Mouse (Mus musculus) embryonic facial prominence, embryonic 11.5 days (tissue): ENCODE data around the gene Lrrc26. TPM values are rescaled to one million over a fixed set of nuclear protein-coding genes. Genes with fewer than 3 reads are reported as not detected.

Source experiments
- ATAC-seq: fragments of 200-750 bp; cut with Nextera tagmentation; replicated peaks from 2 replicates; pipeline ENCODE4 v1.8.0; 2017; ENCODE audit warnings: low read depth; ENCODE audit not compliant: insufficient number of reproducible peaks, low FRiP score, low TSS enrichment
- DNase-seq: peaks from one replicate; pipeline ENCODE4 v3.0.0-alpha.2; 2015; ENCODE audit warnings: low spot score
- H3K27ac ChIP-seq: fragments of 300-500 bp; sonication (generic); replicated peaks from 2 replicates; pipeline ENCODE4 v1.5.1; 2014; ENCODE audit warnings: mild to moderate bottlenecking, low read depth, low read length, control low read depth
- H3K27me3 ChIP-seq: fragments of 300-500 bp; sonication (generic); 2 replicates; pipeline ENCODE4 v1.6.1; 2014; ENCODE audit warnings: mild to moderate bottlenecking, low read length, moderate library complexity, mixed read lengths; ENCODE audit not compliant: control insufficient read depth, insufficient read depth
- H3K36me3 ChIP-seq: fragments of 300-500 bp; sonication (generic); replicated peaks from 2 replicates; pipeline ENCODE4 v1.6.1; 2014; ENCODE audit warnings: low read depth, mild to moderate bottlenecking, low read length, moderate library complexity, mixed read lengths; ENCODE audit not compliant: control insufficient read depth, insufficient read depth
- H3K4me1 ChIP-seq: fragments of 300-500 bp; sonication (generic); 2 replicates; pipeline ENCODE4 v1.6.1; 2014; ENCODE audit warnings: low read length, mixed read lengths; ENCODE audit not compliant: control insufficient read depth, insufficient read depth
- H3K4me2 ChIP-seq: fragments of 300-500 bp; sonication (generic); 2 replicates; pipeline ENCODE4 v1.6.1; 2014; ENCODE audit warnings: low read depth, mild to moderate bottlenecking, control low read depth, low read length, moderate library complexity
- H3K4me3 ChIP-seq: fragments of 300-500 bp; sonication (generic); 2 replicates; pipeline ENCODE4 v1.5.1; 2014; ENCODE audit warnings: low read depth, low read length, control low read depth
- H3K9ac ChIP-seq: fragments of 300-500 bp; sonication (generic); replicated peaks from 2 replicates; pipeline ENCODE4 v1.6.1; 2014; ENCODE audit warnings: mild to moderate bottlenecking, control low read depth, low read length
- H3K9me3 ChIP-seq: fragments of 300-500 bp; sonication (generic); replicated peaks from 2 replicates; pipeline ENCODE4 v1.6.1; 2016; ENCODE audit warnings: mild to moderate bottlenecking, low read length, inconsistent platforms, mixed read lengths; ENCODE audit not compliant: control insufficient read depth
- WGBS: fragments of 180-500 bp; shearing (Covaris S2); extraction: QIAGEN DNeasy Blood & Tissue Kit; methylation state at CpG from one replicate; pipeline ENCODE4 v1.1.7; 2014; 5-methylcytosine and 5-hydroxymethylcytosine counted together
- polyA plus RNA-seq: library from polyadenylated mRNA; unstranded; fragments of >200 nt; fragmentation: Nextera tagmentation; extraction: Ambion mirVana; gene quantifications from 2 replicates; pipeline ENCODE4 v1.2.1, GENCODE M21; 2014

The Lrrc26 gene
- polyA plus RNA-seq, 1 experiment from 2014 or later: not detected

- Histone ChIP-seq H3K4me2 (no peak overlapping the region), H3K4me1 (peaks cover 9% of the 10 kb centered on the region)
- no peak for ATAC-seq
These were observed 22.5 kb upstream of the Lrrc26 start for GRCm38 (mm10) chr2:25267241-25267640.

GRCm38 (mm10) chr2:25267746-25268309 is 21.9 kb upstream of the Lrrc26 start:
- H3K4me2 ChIP-seq: no peak overlapping the region
- no peak for DNase-seq
- no peak overlapping the region for H3K9ac ChIP-seq
- peaks cover 9% of the 10 kb centered on the region for H3K4me1 ChIP-seq
- H3K36me3 ChIP-seq: no peaks in the 10 kb centered on the region; the same call in 1 of the 2 replicates
- H3K4me3 ChIP-seq: no peak overlapping the region
- H3K27me3 ChIP-seq: peaks cover 12% of the 10 kb centered on the region
- H3K27ac ChIP-seq: no peak overlapping the region
- 74% methylated on average over 4 of the region's 4 CpGs for WGBS
- no peak for ATAC-seq
- no peaks in the 10 kb centered on the region for H3K9me3 ChIP-seq

More at GRCm38 (mm10) chr2:25267241-25267640, 22.5 kb upstream of the Lrrc26 start:
- H3K36me3 ChIP-seq: no peaks in the 10 kb centered on the region; the same call in 1 of the 2 replicates
- peaks cover 12% of the 10 kb centered on the region for H3K27me3 ChIP-seq
- no peak overlapping the region for H3K9ac ChIP-seq
- no peak overlapping the region for H3K27ac ChIP-seq
- no peak for DNase-seq
- H3K4me3 ChIP-seq: no peak overlapping the region
- H3K9me3 ChIP-seq: no peaks in the 10 kb centered on the region

- Histone ChIP-seq H3K9ac (peak within 1 kb of the TSS; percentile 87), H3K4me1 (peaks cover 4% of the 10 kb centered on the region; the same call in 1 of the 2 replicates), H3K9me3 (no peaks in the 10 kb centered on the region), H3K4me2 (peak within 1 kb of the TSS; percentile 90), H3K36me3 (peaks cover 5% of the 10 kb centered on the region), H3K4me3 (peak within 1 kb of the TSS; percentile 94), H3K27me3 (no peaks in the 10 kb centered on the region), H3K27ac (peak within 1 kb of the TSS; percentile 22; the same call in 1 of the 2 replicates)
- WGBS: under 1% methylated on average over 54 of the region's 55 CpGs
- peak; percentile 94 for ATAC-seq
- DNase-seq: peak; percentile 99
These were observed 17.7 kb upstream of the Lrrc26 start, which contains the start of the genes Ssna1 and Anapc2 for GRCm38 (mm10) chr2:25271827-25272511. TSS of gene Ssna1 (minus strand) at chr2:25272438. TSS of gene Anapc2 (plus strand) at chr2:25272478.

GRCm38 (mm10) chr2:25272515-25272914 is 17.2 kb upstream of the Lrrc26 start:
- H3K27ac ChIP-seq: no peak overlapping the region; the same call in 1 of the 2 replicates

GRCm38 (mm10) chr2:25273010-25273409 is 16.7 kb upstream of the Lrrc26 start:
- Histone ChIP-seq H3K27ac (no peak overlapping the region), H3K36me3 (peaks cover 10% of the 10 kb centered on the region), H3K9me3 (no peaks in the 10 kb centered on the region), H3K4me1 (peaks cover 4% of the 10 kb centered on the region; the same call in 1 of the 2 replicates), H3K4me3 (peak overlapping the region; percentile 94), H3K4me2 (peak overlapping the region; percentile 90), H3K27me3 (no peaks in the 10 kb centered on the region), H3K9ac (peak overlapping the region; percentile 87)
- no peak for ATAC-seq
- no peak for DNase-seq
- 42% methylated on average over 16 of the region's 16 CpGs for WGBS

More at GRCm38 (mm10) chr2:25272515-25272914, 17.2 kb upstream of the Lrrc26 start:
- peaks cover 7% of the 10 kb centered on the region for H3K36me3 ChIP-seq
- no peaks in the 10 kb centered on the region for H3K9me3 ChIP-seq
- under 1% methylated on average over 29 of the region's 29 CpGs for WGBS
- peaks cover 4% of the 10 kb centered on the region; the same call in 1 of the 2 replicates for H3K4me1 ChIP-seq
- H3K9ac ChIP-seq: peak overlapping the region; percentile 87
- ATAC-seq (peak; percentile 56), DNase-seq (no peak)
- H3K4me3 ChIP-seq: peak overlapping the region; percentile 94
- H3K27me3 ChIP-seq: no peaks in the 10 kb centered on the region
- H3K4me2 ChIP-seq: peak overlapping the region; percentile 90

- ATAC-seq: no peak
- WGBS: 65% methylated on average over 13 of the region's 13 CpGs
- H3K9ac ChIP-seq: no peak overlapping the region
These were observed 10.5 kb upstream of the Lrrc26 start for GRCm38 (mm10) chr2:25278928-25279882.

GRCm38 (mm10) chr2:25285551-25285950 is 4.2 kb upstream of the Lrrc26 start:
- H3K27me3 ChIP-seq: peaks cover 26% of the 10 kb centered on the region
- no peak overlapping the region for H3K4me3 ChIP-seq
- ATAC-seq (no peak), DNase-seq (no peak)
- WGBS: 96% methylated on average over 2 of the region's 2 CpGs
- no peak overlapping the region for H3K9ac ChIP-seq
- no peak overlapping the region for H3K27ac ChIP-seq
- no peaks in the 10 kb centered on the region for H3K4me1 ChIP-seq
- H3K36me3 ChIP-seq: peaks cover 11% of the 10 kb centered on the region
- H3K9me3 ChIP-seq: no peaks in the 10 kb centered on the region
- no peak overlapping the region for H3K4me2 ChIP-seq

More at GRCm38 (mm10) chr2:25278928-25279882, 10.5 kb upstream of the Lrrc26 start:
- Histone ChIP-seq H3K4me3 (no peak overlapping the region), H3K27ac (no peak overlapping the region), H3K27me3 (no peaks in the 10 kb centered on the region), H3K36me3 (peaks cover 25% of the 10 kb centered on the region), H3K4me2 (no peak overlapping the region), H3K4me1 (no peaks in the 10 kb centered on the region), H3K9me3 (no peaks in the 10 kb centered on the region)
- DNase-seq: peak; percentile 88
